Mouse (Mus musculus) granulocyte monocyte progenitor cell, adult 5-6 weeks (primary cell): ENCODE measurements around the gene Dagla. TPM values are rescaled to one million over a fixed set of nuclear protein-coding genes. Genes with fewer than 3 reads are reported as not detected.

Experiments used
- ATAC-seq: replicated peaks from 2 replicates; pipeline ENCODE4 v1.8.0; 2016; ENCODE audit warnings: mild to moderate bottlenecking, moderate TSS enrichment, inconsistent platforms; ENCODE audit not compliant: poor library complexity, severe bottlenecking
- total RNA-seq, 2 experiments: library from RNA; stranded (forward) in 1 of 2; stranded (reverse) in 1 of 2; fragments of 200-712, 200-1000 nt in 1 of 2; fragments of >200 nt in 1 of 2; fragmentation: Nextera tagmentation in 1 of 2; gene quantifications; 2 replicates each; pipeline ENCODE4 v1.2.3; 2014 to 2017

Dagla gene
- total RNA-seq (2014; fragmentation: Nextera tagmentation) (0.26 TPM in 1 of 2 replicates, not detected in the other), total RNA-seq (2017) (not detected in 2 replicates)

DNA sequence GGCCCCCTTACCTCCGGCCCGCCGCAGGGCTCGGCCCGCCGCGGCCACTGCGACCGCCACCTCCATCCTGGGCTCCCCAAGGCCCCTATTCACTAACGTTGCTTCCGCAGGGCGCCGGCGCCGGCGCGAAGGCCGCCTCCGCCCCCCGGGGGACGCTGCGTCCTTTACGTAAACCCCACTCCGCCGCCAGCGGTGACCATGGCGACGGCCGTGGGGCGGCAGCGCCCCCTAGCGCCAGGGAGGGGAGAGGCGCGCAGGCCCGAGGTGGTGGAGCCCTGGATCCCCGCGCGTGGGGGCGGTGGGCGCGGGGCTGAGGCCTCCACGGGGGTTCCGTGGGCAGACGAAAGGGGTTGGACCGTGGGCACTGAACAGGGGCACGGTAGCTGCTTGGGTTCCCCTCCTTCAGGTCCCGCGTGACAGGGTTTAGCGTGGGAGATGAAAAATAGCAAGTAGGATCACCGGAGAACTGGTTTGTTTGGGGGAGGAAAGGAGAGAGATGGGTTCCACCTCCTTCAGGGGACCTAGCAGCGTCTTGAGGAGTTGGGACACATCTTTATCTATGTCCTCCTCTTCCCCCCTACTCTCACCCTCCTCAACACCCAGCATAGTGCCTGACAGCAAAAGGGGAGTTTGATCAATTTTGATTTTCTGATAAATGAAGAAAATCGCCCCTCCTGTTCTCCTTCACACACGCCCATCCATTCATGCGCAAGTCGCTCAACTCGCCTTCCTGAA lies at the start of gene Dagla:
Dagla (minus strand) TSS at position 68 of the 735 bp plus-strand sequence.
- peak; percentile 86 for ATAC-seq

DNA sequence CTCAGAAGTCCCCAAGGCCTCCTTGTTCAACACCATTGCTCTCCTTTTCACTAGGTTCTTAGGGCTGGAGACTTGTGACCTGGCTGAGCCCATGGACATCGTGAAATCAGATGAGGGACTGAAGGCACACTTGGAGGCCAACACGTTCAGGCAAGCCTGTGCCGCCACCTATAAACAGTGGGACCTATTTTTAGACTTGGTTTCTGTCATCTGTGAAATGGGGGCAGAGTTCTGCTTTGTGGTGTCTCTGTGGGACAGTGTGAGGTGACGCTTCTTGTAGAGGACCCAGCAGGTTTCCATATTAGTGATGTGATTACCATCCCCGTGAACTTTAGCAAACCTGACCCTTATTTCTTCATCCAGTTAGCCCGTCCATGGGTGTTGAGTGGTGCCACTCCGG lies 47.5 kb upstream of the Dagla start:
- ATAC-seq = no peak

DNA sequence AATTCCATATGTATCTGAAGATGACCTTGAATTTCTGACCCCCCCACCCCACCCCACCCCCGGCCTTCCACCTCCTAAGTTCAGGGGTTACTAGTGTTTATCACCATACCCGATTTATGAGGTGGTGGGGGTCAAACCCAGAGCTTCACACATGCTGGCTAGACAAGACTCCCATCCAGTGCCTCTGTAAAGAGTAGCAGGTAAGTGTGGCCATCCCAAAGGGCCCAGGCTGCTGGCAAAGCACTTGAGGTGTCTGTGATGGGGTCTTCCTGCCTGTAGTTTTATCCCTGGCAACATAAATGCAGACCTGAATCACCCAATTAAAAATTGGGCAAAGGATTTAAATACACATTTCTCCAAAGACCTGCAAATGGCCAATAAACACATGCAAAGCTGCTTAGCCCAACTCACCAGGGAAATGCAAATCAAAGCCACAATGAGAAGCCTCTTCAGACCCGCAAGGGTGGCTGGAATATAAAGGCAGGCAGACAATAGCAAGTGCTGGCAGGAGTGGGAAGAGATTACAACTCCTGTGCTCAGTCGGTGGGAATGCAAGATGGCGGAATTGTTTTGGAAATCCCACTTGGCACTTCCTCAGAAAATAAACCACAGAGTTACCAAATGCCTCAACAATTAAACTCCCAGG lies 43.1 kb upstream of the Dagla start:
- ATAC-seq = no peak

DNA sequence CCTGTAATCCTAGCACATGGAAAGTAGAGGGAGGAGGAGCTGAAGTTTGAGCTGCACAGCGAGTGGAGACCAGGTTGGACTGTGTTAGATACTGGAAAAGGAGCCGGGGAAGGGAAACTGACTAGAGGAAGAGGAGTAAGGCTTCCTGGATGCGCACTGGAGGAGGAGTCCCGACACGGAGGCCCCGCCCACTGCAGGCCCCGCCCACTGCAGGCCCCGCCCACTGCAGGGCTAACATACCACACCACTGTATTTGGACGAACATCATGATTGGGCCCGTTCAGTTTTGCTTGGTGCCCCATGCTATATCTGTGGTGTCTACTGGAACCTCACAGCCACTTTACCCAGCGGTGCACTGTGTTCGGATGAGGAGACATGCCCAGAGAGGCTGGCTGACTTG lies 41.0 kb upstream of the Dagla start:
- ATAC-seq = no peak; the same call in 1 of the 2 replicates

DNA sequence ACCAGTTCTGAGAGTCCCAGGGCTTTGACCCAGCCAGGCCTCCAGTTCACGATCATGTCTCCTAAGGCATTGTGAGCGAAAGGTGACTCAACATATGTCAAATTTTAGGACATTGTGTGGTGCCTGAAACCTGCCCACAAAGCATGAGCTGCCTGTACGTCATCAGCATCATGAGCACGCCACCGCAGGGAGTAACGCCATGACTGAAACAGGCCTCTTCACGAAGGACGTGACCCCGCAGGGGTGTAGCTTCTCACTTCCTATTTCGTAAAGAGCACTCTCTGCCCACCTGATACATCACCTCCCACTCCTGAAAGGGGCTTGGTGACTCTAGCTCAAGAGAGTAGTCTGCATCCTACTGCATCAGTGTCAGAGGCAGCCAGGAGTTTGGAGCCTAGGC lies 39.2 kb upstream of the Dagla start:
- no peak for ATAC-seq

DNA sequence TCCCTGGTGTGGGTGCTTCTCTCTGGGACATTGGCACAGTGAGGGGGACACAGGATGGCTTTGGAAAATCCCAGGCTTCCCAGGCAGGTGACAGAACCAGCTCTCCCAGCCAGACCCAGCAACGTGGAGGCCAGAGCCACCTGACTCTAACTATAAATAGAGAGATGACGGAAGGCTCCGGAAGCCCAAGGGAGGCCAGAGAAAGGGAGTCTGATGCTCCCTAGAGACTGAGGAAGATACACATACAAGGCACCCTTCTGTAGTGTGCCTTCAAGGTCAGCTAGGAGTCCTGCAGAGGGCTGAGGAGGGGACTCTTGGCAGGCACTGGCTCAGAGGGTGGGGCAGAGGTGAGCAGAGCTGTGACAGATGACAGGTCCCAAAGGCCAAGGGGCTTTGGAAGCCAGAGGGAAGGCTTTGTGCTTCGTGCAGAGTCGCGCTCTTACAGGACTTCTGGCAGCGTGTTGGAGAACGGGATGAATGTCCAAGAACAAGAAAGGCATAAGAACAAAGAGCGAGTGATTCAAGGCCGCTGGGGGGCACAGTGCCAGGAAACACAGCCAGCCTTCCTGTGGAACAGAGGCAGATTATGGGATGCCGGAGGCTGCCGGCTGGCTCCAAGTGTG lies 37.3 kb upstream of the Dagla start:
- ATAC-seq = no peak

DNA sequence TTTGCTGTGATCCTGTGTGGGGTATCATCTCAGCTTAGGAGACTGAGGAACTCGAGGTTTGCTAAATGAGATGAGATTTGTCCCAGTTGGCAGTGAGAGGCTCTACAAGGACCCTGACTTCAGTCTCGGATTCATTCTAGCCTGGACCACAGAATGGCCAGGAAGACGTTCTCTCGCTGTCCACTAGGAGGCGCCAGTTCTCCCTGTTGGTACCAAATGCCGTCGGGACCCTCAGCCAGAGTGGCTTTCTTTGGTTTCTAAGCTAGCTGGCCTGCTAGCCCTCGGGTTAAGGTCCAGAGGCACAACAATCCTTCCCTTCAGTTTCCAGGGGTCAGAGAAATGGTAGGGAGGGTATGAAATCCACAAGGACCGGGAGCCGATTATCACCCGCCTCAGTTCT lies 36.5 kb upstream of the Dagla start:
- no peak; the same call in 1 of the 2 replicates for ATAC-seq

DNA sequence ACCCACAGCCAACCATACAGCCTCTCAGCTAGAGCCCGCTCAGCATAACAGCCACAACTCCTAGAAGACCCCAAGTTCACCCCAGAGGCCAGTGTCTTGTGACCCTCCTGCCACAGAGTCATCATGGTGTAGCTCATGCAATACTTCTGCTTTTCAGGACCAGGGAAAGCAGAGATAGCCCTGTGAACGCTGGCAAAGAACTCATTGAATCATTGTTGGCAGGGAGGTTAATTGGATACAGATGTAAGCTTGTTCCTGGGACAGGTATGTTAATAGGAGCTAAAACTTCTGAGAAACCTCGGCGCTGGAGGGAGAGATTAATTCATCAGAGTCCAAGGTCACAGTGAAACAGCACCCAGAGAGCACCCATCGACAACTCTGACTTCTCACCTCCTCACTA lies 36.0 kb upstream of the Dagla start:
- no peak for ATAC-seq

DNA sequence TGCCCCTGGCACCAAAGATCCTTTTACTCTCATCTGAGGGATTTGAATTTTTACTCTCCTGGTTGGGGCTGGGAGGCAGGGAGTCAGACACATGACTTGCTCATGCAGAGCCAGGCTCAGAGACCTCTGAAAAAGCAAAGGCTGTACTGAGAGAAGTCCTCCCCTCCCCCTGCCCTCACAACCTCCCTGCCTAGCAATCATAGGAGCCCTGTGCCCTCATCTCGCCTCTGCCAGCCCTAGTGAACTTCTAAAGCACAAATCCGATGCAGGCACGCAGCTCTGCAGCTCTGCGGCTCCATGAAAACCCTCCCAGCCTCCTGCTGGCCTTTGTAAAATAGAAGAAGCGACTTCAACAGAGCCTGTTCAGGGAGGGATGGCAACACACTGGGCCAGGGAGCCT lies 34.6 kb upstream of the Dagla start:
- ATAC-seq = no peak

DNA sequence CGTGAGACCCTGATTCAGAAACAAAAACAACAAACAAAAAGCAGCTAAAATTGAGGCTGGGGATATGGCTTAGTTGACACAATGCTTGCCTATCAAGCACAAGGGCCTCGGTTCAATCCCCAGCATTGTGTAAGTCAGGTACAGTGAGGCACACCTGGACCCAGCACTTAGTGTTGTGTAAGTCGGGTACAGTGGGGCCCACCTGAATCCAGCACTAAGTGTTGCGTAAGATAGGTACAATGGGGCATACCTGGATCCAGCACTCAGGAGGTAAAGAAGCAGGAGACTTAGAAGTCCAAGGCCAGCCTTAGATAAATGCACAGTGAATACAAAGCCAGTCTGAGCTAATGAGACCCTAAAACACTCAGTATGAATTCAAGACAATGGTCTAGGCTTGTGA lies 34.0 kb upstream of the Dagla start:
- ATAC-seq = no peak

DNA sequence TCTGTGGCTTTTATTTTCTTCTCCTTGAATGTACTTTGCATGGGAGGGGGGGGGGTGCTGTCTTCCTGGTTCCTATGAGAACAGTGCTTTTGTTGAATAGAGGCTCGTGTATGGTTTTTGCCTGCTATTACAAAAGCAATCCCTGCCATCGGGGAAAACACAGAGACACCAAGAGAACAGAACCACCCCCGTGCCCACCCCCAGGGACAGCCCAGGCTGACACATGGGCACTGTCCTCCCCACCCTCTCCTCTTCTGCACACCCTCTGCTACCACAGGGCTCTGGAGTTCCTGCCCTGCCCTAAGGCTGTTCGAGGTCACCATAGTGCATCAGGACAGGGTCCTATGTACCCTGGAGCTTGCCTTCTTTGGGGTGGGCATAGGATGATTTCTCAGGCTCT lies 29.8 kb upstream of the Dagla start:
- no peak for ATAC-seq

DNA sequence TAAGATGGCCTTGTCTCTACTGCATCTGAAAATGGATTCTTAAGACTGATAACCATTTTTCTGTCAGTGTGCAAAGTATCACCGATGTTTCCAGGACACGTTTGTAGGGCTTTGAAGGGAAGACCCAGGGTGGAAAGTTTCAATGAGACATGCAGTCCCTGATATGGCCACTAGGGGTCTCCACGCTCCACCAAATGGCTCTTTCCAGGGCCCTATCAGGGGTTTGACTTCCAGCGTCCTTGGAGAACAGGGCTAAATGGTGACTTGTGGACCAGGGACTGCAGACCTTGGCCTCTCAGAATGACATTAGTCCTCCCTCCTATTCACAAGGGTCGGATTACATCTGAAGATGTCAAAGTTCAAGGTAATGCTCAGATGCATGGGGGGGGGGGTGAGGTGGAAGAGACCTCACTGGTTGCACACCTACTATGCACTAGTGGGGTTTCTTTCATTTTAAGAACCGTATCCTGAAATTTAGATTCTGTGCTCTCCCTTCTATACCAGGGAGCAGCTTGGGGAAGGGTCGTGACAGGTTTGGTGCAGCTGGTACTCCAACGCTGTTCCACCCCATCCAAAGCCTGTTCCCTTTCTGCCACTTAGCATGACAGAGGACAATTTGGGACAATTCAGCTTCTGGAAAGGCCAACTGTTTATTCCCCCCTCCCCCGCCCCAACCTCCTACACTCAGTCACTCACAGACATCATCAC lies 29.0 kb upstream of the Dagla start:
- peak; percentile 63; the same call in 1 of the 2 replicates for ATAC-seq

DNA sequence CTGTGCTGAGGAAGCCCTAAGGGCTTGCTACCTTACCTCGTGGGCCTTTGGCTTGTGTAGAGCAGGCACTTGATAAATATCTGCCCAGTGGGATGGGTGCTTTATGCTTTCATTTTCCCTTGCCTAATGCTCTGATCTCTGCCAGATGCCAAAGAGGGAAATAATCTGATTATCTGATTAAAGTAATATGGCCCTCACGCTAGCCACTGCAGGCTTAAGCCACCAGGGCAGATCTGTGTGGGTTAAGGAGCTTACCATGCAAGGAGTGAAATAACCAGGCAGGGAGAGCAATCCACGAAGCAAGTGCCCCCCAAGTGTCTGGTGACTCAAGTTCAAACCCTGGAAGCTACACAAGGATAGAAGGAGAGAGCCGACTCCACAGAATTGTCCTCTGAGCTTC lies 27.0 kb upstream of the Dagla start:
- no peak for ATAC-seq

DNA sequence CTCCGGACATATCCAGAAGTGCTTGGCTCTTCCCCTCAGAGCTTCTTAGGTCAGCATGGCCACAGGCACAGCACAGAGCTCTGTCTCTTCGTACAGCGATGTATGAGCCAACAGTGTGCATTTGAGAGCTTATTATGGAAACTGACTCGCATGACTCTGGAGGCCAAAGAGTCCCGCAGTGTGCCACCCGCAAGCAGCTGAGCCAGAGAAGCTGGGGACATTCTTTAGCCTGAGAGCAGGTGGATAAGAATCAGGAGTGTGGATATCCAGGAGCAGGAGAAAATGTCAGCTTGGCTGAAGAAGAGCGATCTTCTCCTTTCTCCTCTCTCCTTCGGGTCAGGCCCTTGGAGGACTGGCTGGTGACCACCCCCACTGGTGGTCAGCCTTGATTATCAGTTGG lies 24.4 kb upstream of the Dagla start:
- ATAC-seq = no peak

DNA sequence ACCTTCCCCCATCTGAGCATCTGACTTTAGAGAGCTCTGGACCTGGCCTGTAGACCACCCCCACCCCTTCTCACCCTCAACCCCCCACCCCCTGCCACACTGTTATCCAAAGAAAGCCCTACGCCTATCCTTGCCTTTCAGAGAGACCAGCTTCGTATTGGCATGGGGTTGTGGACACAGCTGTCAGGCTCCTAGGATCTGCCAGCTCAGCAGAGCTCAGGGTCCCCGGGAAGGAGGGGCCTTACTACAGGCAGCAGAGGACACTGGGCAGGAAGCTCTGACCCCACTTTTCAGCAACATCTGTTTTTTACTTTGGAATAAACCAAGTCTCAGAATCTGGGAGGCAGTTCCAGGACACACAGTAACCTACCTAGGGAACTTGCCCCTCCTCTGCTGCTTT lies 21.9 kb upstream of the Dagla start:
- ATAC-seq = no peak

DNA sequence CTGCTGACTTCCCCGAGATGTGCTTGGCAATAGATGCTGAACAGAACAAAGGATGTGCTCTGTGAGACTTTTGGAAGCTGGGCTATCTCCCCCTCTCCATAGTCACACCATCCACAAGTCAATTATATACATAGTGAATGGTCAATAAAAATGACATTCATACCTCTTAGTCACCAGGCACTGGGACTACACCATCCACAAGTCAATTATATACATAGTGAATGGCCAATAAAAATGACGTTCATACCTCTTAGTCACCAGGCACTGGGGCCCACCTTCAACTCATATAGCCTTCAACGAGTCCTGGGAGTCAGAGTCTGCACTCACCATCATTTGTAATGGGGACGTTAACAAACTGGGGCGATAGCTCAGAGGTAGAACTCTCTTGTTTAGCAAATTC lies 19.2 kb upstream of the Dagla start:
- no peak for ATAC-seq

DNA sequence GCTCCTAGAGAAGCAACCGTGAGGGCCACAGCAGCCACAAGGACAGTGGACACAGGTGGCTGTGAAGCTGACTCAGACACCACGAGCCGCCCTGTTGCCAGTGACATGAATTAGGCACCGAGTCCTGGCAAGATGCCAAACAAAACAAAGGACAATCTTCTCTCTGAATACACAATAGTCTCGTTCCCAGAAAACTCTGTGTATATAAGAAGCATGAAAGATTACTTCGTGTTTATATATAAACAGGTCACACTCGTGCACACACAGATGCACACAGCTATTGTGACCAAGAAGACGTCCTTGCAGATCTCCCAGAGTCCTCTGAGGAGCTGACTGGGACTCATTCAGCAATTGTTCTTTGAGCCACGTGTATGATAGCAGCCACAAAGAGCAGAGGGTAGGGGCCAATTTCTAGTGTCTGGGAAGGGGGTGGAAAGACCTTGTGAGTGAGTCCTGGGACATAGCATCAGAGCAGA lies 18.7 kb upstream of the Dagla start:
- no peak for ATAC-seq

DNA sequence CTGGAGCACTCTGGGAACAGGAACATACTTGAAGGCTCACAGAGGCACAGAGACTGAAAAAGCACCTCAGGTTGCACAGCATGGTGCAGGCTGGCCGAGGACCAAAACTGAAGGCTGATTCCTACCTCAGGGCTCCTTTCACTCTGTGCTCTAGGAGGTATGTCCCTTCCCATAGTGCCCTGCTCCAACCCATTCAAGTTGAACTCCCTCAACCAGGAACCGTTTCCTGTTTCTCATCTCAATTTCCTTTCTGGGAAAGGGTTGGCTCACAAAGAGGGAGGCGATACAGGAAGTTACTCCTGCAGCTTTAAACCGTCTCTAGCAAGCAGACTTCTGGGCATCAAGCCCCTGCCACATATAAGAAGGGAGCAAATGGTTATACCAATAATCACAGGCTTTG lies 13.1 kb upstream of the Dagla start:
- peak; percentile 27 for ATAC-seq

DNA sequence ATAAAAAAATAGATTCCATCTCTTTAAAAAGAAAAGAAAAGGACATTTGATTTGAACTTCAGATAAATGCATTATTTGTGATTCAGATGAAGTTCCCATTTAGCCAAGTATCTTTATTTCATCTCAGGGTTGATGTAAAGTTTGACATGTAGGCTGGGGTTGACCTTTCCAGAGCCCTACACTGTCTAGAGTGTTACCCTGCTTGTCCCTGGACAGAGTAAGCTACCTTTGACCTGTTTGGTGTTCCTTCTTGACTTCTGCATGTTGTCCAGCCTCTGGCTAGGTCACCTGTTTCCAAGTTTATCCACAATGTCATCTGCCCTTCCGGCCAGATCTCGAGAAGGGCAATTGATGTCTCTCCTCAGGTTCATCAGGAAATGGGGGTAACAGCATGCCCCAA lies 12.7 kb upstream of the Dagla start:
- no peak for ATAC-seq

DNA sequence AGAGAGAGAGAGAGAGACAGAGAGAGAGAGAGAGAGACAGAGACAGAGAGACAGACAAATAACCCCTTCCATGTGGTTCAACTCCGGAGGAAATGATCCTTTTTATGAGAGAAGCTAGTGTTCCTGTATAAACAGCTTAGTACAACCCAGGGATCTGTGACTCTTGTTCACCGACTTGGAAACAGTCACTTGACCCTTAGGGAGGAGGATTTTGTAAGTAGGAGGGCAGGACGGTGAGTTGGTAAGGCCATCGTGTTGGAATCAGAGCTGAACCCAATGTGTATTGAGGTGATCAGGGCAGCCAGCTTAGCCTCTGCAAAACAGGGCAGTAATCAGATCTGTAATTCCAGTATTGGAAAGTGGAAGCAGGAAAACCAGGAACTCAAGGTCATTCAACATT lies 12.3 kb upstream of the Dagla start:
- no peak for ATAC-seq

DNA sequence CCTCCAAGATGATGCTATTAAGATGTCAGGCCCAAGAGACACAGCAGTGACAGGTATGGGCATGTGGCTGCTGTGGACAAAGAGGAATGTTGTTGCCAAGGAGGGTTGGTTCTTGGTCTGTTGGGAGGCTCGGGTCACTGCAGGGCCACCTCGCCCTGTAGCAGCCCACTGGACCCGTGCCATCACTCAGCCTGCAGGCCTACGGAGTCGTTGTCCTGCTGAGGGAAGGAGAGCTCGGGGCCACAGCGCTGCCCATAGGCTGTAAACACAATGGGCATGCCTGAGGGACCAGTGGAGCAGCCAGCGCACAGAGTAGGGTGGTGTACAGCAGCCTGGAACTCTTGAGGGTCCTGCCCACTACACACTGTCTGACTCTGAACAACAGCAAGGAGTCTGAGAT lies 7.4 kb upstream of the Dagla start:
- ATAC-seq = no peak
